Mouse (Mus musculus): ENCODE results near the gene Pde3a. TPM values are rescaled to one million over a fixed set of nuclear protein-coding genes. Genes with fewer than 3 reads are reported as not detected.

Pde3a gene
- polyA plus RNA-seq, 1 experiment from 2014 or later = 6.0 TPM

DNA sequence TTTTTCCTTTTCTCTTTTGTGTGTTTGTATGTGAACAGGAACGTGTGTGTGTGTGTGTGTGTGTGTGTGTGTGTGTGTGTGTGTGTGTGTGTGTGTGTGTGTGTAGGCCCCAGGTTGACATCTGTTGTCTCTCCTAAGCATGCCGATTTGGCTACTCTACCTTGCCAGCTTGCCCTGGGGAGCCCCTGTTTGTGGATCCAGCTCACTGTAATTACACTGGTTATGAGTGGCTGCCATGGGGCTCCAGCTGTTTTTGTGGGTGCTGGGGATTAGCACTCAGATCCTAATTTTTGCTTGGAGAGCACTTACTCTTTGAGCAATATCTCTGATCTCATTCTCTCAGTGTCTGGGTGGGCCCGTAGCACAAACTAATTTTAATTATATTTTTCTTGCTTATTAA, 32.6 kb downstream of the Pde3a start:
- Histone ChIP-seq H3K4me2 (no peak overlapping the region), H3K27me3 (replicated peaks; ENCODE audit: control insufficient read depth, insufficient read depth, low read length) (no peaks in the 10 kb centered on the region), H3K9ac (ENCODE audit: low read depth, low read length) (no peak overlapping the region), H3K9me3 (ENCODE audit: control insufficient read depth, low read length) (no peaks in the 10 kb centered on the region), H3K4me3 (ENCODE audit: low read depth, low read length) (no peak overlapping the region), H3K36me3 (ENCODE audit: control insufficient read depth, insufficient read depth, low read length) (no peaks in the 10 kb centered on the region), H3K27ac (ENCODE audit: low read depth, low read length) (no peak overlapping the region), H3K4me1 (replicated peaks; ENCODE audit: control insufficient read depth, insufficient read depth, low read length) (no peaks in the 10 kb centered on the region)
- WGBS = 80% methylated on average over 3 of the region's 3 CpGs
- ATAC-seq (replicated peaks; ENCODE audit: low FRiP score) = no peak
- DNase-seq (ENCODE audit: low spot score) = no peak

- Histone ChIP-seq H3K36me3 (ENCODE audit: control insufficient read depth, insufficient read depth, low read length) (no peaks in the 10 kb centered on the region), H3K27ac (ENCODE audit: low read depth, low read length) (no peak overlapping the region), H3K4me1 (replicated peaks; ENCODE audit: control insufficient read depth, insufficient read depth, low read length) (no peaks in the 10 kb centered on the region), H3K9me3 (ENCODE audit: control insufficient read depth, low read length) (no peaks in the 10 kb centered on the region), H3K9ac (ENCODE audit: low read depth, low read length) (no peak overlapping the region), H3K4me2 (no peak overlapping the region), H3K27me3 (replicated peaks; ENCODE audit: control insufficient read depth, insufficient read depth, low read length) (no peaks in the 10 kb centered on the region), H3K4me3 (ENCODE audit: low read depth, low read length) (no peak overlapping the region)
- WGBS = 79% methylated on average over 7 of the region's 7 CpGs
- ATAC-seq (replicated peaks; ENCODE audit: low FRiP score) = no peak
- DNase-seq (ENCODE audit: low spot score) = no peak
Observed at GRCm38 (mm10) chr6:141282796-141283195, 33.7 kb downstream of the Pde3a start.

GRCm38 (mm10) chr6:141291195-141291594, 42.1 kb downstream of the Pde3a start:
- 79% methylated on average over 2 of the region's 2 CpGs for WGBS
- H3K4me1 ChIP-seq (replicated peaks; ENCODE audit: control insufficient read depth, insufficient read depth, low read length) = no peaks in the 10 kb centered on the region
- no peaks in the 10 kb centered on the region for H3K36me3 ChIP-seq (ENCODE audit: control insufficient read depth, insufficient read depth, low read length)
- no peaks in the 10 kb centered on the region for H3K27me3 ChIP-seq (replicated peaks; ENCODE audit: control insufficient read depth, insufficient read depth, low read length)
- no peak for DNase-seq (ENCODE audit: low spot score)
- no peak overlapping the region for H3K4me3 ChIP-seq (ENCODE audit: low read depth, low read length)
- H3K9ac ChIP-seq (ENCODE audit: low read depth, low read length) = no peak overlapping the region
- no peak for ATAC-seq (replicated peaks; ENCODE audit: low FRiP score)
- H3K27ac ChIP-seq (ENCODE audit: low read depth, low read length) = no peak overlapping the region
- H3K4me2 ChIP-seq = no peak overlapping the region
- no peaks in the 10 kb centered on the region for H3K9me3 ChIP-seq (ENCODE audit: control insufficient read depth, low read length)

DNA sequence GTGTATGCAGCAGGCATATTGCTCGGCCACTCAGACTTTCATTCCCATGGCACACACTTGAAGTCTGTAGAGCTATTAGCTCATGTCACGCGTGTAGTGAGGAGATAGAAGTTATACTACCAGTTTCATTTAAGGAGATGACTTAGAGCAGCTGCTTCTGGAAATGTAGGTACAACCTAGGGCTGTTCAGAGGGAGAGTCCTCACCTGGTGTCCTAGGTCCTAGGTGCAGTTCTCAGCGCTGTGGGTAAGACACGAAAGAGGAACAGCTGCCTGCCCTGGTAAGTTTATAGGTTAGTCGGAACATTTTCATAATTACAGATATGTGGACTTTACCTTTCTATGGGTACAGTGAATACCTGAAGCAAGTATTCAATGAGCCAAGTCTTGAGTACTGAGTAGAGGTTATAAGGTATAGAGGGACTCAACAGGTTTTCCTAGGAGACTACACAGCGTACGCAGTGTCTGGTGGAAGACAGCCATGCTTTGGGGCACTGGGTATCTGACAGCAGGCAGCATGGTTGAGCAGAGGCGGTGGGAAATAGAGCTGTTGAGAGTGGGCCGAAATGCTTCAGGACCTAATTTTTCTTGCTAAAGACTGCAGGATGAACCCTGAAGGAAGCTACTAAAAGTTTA, 43.9 kb downstream of the Pde3a start:
- H3K36me3 ChIP-seq (ENCODE audit: control insufficient read depth, insufficient read depth, low read length) = no peaks in the 10 kb centered on the region
- DNase-seq (ENCODE audit: low spot score) (no peak), ATAC-seq (replicated peaks; ENCODE audit: low FRiP score) (no peak)
- H3K9ac ChIP-seq (ENCODE audit: low read depth, low read length) = no peak overlapping the region
- H3K27me3 ChIP-seq (replicated peaks; ENCODE audit: control insufficient read depth, insufficient read depth, low read length) = no peaks in the 10 kb centered on the region
- H3K4me2 ChIP-seq = no peak overlapping the region
- 82% methylated on average over 10 of the region's 10 CpGs for WGBS
- no peak overlapping the region for H3K27ac ChIP-seq (ENCODE audit: low read depth, low read length)
- no peak overlapping the region for H3K4me3 ChIP-seq (ENCODE audit: low read depth, low read length)
- H3K9me3 ChIP-seq (ENCODE audit: control insufficient read depth, low read length) = no peaks in the 10 kb centered on the region
- H3K4me1 ChIP-seq (replicated peaks; ENCODE audit: control insufficient read depth, insufficient read depth, low read length) = no peaks in the 10 kb centered on the region

DNA sequence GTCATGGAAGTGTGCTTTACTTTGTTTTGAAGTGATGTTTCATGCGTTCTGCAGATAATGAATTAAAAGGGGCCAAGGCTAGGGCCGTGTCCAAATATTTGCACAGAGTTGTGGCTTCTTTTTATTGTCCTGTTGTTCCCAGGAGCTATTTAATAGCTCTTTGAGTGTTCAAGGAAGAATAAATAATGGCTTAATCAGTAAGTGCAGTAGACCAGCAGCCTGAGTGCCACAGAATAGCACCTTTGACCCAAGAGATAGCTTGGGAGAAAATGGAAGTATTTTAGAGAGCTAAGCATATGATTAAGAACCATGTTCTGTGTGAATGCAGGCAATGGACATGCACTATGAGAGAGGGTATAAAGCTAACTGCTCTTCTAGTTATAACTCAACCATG, 44.4 kb downstream of the Pde3a start:
- H3K27ac ChIP-seq (ENCODE audit: low read depth, low read length) = no peak overlapping the region
- H3K36me3 ChIP-seq (ENCODE audit: control insufficient read depth, insufficient read depth, low read length) = no peaks in the 10 kb centered on the region
- H3K9me3 ChIP-seq (ENCODE audit: control insufficient read depth, low read length) = no peaks in the 10 kb centered on the region
- DNase-seq (ENCODE audit: low spot score) (no peak), ATAC-seq (replicated peaks; ENCODE audit: low FRiP score) (no peak)
- H3K4me3 ChIP-seq (ENCODE audit: low read depth, low read length) = no peak overlapping the region
- no peak overlapping the region for H3K4me2 ChIP-seq
- WGBS = 48% methylated on average over 2 of the region's 2 CpGs
- no peak overlapping the region for H3K9ac ChIP-seq (ENCODE audit: low read depth, low read length)
- no peaks in the 10 kb centered on the region for H3K4me1 ChIP-seq (replicated peaks; ENCODE audit: control insufficient read depth, insufficient read depth, low read length)
- H3K27me3 ChIP-seq (replicated peaks; ENCODE audit: control insufficient read depth, insufficient read depth, low read length) = no peaks in the 10 kb centered on the region

DNA sequence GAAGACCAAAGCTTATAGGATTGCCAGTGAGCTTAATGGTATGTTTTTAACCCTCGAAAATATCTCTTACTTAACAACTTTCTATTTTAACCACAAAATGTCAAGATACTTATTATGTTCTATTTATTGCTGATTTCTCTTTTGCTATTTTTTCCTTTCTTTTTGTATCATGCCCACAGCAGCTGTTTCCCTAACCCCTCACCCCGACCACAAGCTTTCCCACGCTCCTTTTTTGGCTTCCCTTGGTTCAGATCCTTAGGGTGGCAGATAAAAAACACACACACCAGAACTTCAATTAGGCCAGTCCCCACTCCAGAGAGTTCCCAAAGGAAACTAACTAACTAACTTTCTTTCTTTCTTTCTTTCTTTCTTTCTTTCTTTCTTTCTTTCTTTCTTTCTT, 46.2 kb downstream of the Pde3a start:
- Histone ChIP-seq H3K4me3 (ENCODE audit: low read depth, low read length) (no peak overlapping the region), H3K27ac (ENCODE audit: low read depth, low read length) (no peak overlapping the region), H3K4me1 (replicated peaks; ENCODE audit: control insufficient read depth, insufficient read depth, low read length) (no peaks in the 10 kb centered on the region), H3K9ac (ENCODE audit: low read depth, low read length) (no peak overlapping the region), H3K27me3 (replicated peaks; ENCODE audit: control insufficient read depth, insufficient read depth, low read length) (no peaks in the 10 kb centered on the region), H3K36me3 (ENCODE audit: control insufficient read depth, insufficient read depth, low read length) (no peaks in the 10 kb centered on the region), H3K9me3 (ENCODE audit: control insufficient read depth, low read length) (no peaks in the 10 kb centered on the region), H3K4me2 (no peak overlapping the region)
- 53% methylated on average over 3 of the region's 3 CpGs for WGBS
- ATAC-seq (replicated peaks; ENCODE audit: low FRiP score) (no peak), DNase-seq (ENCODE audit: low spot score) (no peak)

DNA sequence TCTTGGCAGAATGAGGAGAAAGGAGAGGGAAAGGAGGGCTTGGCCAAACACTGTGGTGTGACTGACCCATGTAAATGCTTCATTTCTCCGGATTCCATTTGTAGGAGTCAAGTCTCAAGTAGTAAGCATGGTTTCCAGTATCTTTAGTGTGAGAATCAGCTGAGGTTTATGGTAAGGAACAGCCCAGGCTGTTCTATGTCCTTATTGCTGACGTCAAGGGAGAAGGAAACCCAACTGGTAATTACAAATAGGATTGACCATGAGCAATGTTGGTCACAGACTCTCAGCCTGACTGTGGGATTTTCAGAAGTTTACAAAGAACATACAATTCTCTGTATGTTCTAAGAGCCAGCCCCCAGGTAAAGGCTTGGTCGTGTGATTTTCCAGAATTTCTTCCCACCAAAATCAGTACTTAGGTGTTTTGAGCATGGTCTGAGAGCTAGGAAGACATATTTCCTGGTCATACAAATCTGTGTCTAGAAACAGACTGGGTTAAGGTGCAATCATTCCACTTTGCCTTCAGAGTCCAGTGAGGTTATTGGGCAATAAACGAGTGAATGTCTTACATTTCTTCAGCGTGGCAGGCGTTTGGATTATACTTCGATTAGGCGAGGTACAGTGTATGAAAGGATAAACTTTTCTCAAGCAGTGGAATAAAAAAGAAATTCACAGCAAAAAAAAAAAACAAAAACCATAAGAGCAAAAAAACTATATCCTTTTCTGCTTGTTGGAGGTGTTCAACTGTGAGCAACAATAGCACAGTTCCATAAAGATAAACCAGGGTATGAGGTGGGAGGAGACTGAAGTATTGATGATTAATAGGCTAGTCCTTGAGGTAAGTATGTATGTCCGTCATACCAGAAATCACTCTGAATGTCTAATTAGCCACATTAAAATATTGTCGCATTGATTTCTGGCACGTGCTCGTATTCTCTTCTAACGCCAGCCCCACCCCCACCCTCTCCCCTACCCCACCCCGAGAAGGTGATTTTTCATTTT, 53.0 kb downstream of the Pde3a start:
- no peak overlapping the region for H3K4me2 ChIP-seq
- no peaks in the 10 kb centered on the region for H3K4me1 ChIP-seq (replicated peaks; ENCODE audit: control insufficient read depth, insufficient read depth, low read length)
- DNase-seq (ENCODE audit: low spot score) (no peak), ATAC-seq (replicated peaks; ENCODE audit: low FRiP score) (no peak)
- H3K27ac ChIP-seq (ENCODE audit: low read depth, low read length) = no peak overlapping the region
- no peaks in the 10 kb centered on the region for H3K36me3 ChIP-seq (ENCODE audit: control insufficient read depth, insufficient read depth, low read length)
- no peak overlapping the region for H3K9ac ChIP-seq (ENCODE audit: low read depth, low read length)
- 87% methylated on average over 14 of the region's 14 CpGs for WGBS
- no peaks in the 10 kb centered on the region for H3K27me3 ChIP-seq (replicated peaks; ENCODE audit: control insufficient read depth, insufficient read depth, low read length)
- H3K9me3 ChIP-seq (ENCODE audit: control insufficient read depth, low read length) = no peaks in the 10 kb centered on the region
- H3K4me3 ChIP-seq (ENCODE audit: low read depth, low read length) = no peak overlapping the region

- Histone ChIP-seq H3K27ac (ENCODE audit: low read depth, low read length) (no peak overlapping the region), H3K9ac (ENCODE audit: low read depth, low read length) (no peak overlapping the region), H3K27me3 (replicated peaks; ENCODE audit: control insufficient read depth, insufficient read depth, low read length) (no peaks in the 10 kb centered on the region), H3K4me1 (replicated peaks; ENCODE audit: control insufficient read depth, insufficient read depth, low read length) (no peaks in the 10 kb centered on the region), H3K9me3 (ENCODE audit: control insufficient read depth, low read length) (no peaks in the 10 kb centered on the region), H3K4me2 (no peak overlapping the region), H3K36me3 (ENCODE audit: control insufficient read depth, insufficient read depth, low read length) (no peaks in the 10 kb centered on the region), H3K4me3 (ENCODE audit: low read depth, low read length) (no peak overlapping the region)
- DNase-seq (ENCODE audit: low spot score) = no peak
- 76% methylated on average over 4 of the region's 4 CpGs for WGBS
- no peak for ATAC-seq (replicated peaks; ENCODE audit: low FRiP score)
Observed at GRCm38 (mm10) chr6:141302842-141303241, 53.8 kb downstream of the Pde3a start.

GRCm38 (mm10) chr6:141307326-141307725, 58.3 kb downstream of the Pde3a start:
- DNase-seq (ENCODE audit: low spot score) (no peak), ATAC-seq (replicated peaks; ENCODE audit: low FRiP score) (no peak)
- no peak overlapping the region for H3K4me3 ChIP-seq (ENCODE audit: low read depth, low read length)
- H3K27me3 ChIP-seq (replicated peaks; ENCODE audit: control insufficient read depth, insufficient read depth, low read length) = no peaks in the 10 kb centered on the region
- no peaks in the 10 kb centered on the region for H3K36me3 ChIP-seq (ENCODE audit: control insufficient read depth, insufficient read depth, low read length)
- WGBS = 77% methylated on average over 1 of the region's 1 CpGs
- no peaks in the 10 kb centered on the region for H3K4me1 ChIP-seq (replicated peaks; ENCODE audit: control insufficient read depth, insufficient read depth, low read length)
- H3K9me3 ChIP-seq (ENCODE audit: control insufficient read depth, low read length) = no peaks in the 10 kb centered on the region
- no peak overlapping the region for H3K4me2 ChIP-seq
- no peak overlapping the region for H3K27ac ChIP-seq (ENCODE audit: low read depth, low read length)
- H3K9ac ChIP-seq (ENCODE audit: low read depth, low read length) = no peak overlapping the region
